Mouse (Mus musculus) forebrain, embryonic 16.5 days (tissue): ENCODE measurements at regions not wholly inside any gene's neighbourhood (a gene's known extent, or its start where the extent isn't known, plus 50 kb on each side); places are given as distances from the start of the nearest gene placed in this dataset.

Source experiments
- ATAC-seq: fragments of 200-750 bp; cut with Nextera tagmentation; 2 replicates; pipeline ENCODE4 v1.8.0; 2017; ENCODE audit warnings: mild to moderate bottlenecking, moderate library complexity
- H3K27ac ChIP-seq: fragments of 300-500 bp; sonication (generic); 2 replicates; pipeline ENCODE4 v1.5.1; 2014; ENCODE audit warnings: low read length, control low read depth
- H3K27me3 ChIP-seq: fragments of 300-500 bp; sonication (generic); replicated peaks from 2 replicates; pipeline ENCODE4 v1.6.1; 2014; ENCODE audit warnings: low read length; ENCODE audit not compliant: control insufficient read depth, insufficient read depth
- H3K36me3 ChIP-seq: fragments of 300-500 bp; sonication (generic); 2 replicates; pipeline ENCODE4 v1.6.1; 2014; ENCODE audit not compliant: control insufficient read depth, insufficient read depth
- H3K4me1 ChIP-seq: fragments of 300-500 bp; sonication (generic); replicated peaks from 2 replicates; pipeline ENCODE4 v1.6.1; 2014; ENCODE audit warnings: low read length; ENCODE audit not compliant: control insufficient read depth, insufficient read depth
- H3K4me2 ChIP-seq: fragments of 300-500 bp; sonication (generic); 2 replicates; pipeline ENCODE4 v1.6.1; 2014; ENCODE audit warnings: mild to moderate bottlenecking, low read length, control low read depth
- H3K4me3 ChIP-seq: fragments of 300-500 bp; sonication (generic); replicated peaks from 2 replicates; pipeline ENCODE4 v1.5.1; 2014; ENCODE audit warnings: mild to moderate bottlenecking, low read length, control low read depth
- H3K9ac ChIP-seq: fragments of 300-500 bp; sonication (generic); replicated peaks from 2 replicates; pipeline ENCODE4 v1.6.1; 2014; ENCODE audit warnings: low read depth, low read length, control low read depth
- H3K9me3 ChIP-seq: fragments of 300-500 bp; sonication (generic); 2 replicates; pipeline ENCODE4 v1.6.1; 2016; ENCODE audit warnings: low read length; ENCODE audit not compliant: control insufficient read depth
- WGBS: fragments of 180-500 bp; shearing (Covaris S2); extraction: QIAGEN DNeasy Blood & Tissue Kit; methylation state at CpG from one replicate; pipeline ENCODE4 v1.1.7; 2014; 5-methylcytosine and 5-hydroxymethylcytosine counted together

DNA sequence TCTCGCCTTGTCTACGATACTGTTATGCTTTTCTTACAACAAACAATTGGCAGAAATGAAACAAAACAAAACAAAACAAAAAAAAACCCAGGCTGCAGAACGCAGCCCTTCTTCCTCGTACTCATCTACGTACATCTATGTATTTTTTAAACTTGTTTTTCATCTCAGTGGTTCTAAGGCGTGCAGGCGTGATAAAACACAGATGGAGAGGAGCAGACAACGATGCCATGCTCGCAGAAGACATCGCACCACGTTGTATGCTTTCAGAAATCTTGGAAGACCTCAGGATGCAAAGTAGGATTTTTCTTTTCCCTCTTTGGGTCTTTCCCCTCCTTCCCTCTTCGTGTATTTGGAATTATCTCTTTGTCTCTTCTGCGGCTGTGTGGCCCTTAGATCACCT lies 142.5 kb upstream of the Zfp703 start:
- no peaks in the 10 kb centered on the region for H3K9me3 ChIP-seq
- H3K9ac ChIP-seq = no peak overlapping the region
- no peak overlapping the region for H3K4me2 ChIP-seq
- H3K27ac ChIP-seq = no peak overlapping the region
- ATAC-seq = peak; percentile 54; the same call in 1 of the 2 replicates
- 59% methylated on average over 13 of the region's 13 CpGs for WGBS
- H3K27me3 ChIP-seq = no peaks in the 10 kb centered on the region
- peaks cover 11% of the 10 kb centered on the region for H3K4me1 ChIP-seq
- H3K4me3 ChIP-seq = no peak overlapping the region
- no peaks in the 10 kb centered on the region for H3K36me3 ChIP-seq

DNA sequence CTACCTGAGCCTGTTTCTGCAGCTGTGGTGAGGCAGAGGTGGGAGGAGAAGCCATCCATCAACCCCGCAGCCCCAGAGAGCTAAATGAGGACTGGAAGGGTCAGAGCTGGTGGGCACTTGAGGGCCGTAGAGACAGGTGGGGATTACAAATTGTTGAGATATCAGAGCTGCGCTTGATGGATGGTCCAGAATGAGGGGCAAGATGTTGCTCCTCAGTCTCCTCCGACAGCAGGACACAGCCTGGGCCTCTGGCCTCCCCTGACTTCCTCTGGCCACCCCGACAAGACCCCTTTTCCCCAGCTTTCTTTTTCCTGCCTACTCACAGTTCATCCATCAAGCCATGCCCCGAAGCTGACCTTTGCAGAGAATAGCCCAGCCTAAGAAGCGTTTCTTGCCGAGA lies 142.0 kb upstream of the Zfp703 start:
- ATAC-seq = no peak
- no peak overlapping the region for H3K4me2 ChIP-seq
- 84% methylated on average over 8 of the region's 8 CpGs for WGBS
- no peak overlapping the region for H3K27ac ChIP-seq
- peaks cover 11% of the 10 kb centered on the region for H3K4me1 ChIP-seq
- H3K27me3 ChIP-seq = no peaks in the 10 kb centered on the region
- no peak overlapping the region for H3K9ac ChIP-seq
- no peak overlapping the region for H3K4me3 ChIP-seq
- no peaks in the 10 kb centered on the region for H3K9me3 ChIP-seq
- H3K36me3 ChIP-seq = no peaks in the 10 kb centered on the region

DNA sequence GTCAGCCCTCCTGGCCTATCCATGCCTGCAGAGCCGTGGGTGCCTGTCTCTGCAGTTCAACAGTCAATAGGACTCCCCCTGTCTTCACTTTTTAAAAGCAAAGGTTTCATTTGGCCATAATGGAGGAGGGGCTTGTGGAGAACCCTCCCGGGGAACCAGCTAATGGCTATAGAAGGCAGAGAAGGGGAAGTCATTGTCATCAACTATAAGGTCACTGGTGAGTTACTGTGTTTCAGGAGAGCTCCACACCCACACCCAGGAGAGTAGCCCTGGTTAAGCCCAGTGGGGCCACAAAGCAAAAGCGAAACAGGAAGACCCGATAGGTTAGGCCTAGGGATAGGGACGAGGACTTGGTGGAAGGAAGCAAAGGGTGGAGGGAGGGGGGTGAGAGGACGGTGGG lies 141.5 kb upstream of the Zfp703 start:
- H3K9me3 ChIP-seq = no peaks in the 10 kb centered on the region
- no peak overlapping the region for H3K4me3 ChIP-seq
- ATAC-seq = no peak
- no peak overlapping the region for H3K4me2 ChIP-seq
- peaks cover 11% of the 10 kb centered on the region for H3K4me1 ChIP-seq
- H3K9ac ChIP-seq = no peak overlapping the region
- H3K27ac ChIP-seq = no peak overlapping the region
- WGBS = 84% methylated on average over 6 of the region's 6 CpGs
- no peaks in the 10 kb centered on the region for H3K27me3 ChIP-seq
- no peaks in the 10 kb centered on the region for H3K36me3 ChIP-seq

DNA sequence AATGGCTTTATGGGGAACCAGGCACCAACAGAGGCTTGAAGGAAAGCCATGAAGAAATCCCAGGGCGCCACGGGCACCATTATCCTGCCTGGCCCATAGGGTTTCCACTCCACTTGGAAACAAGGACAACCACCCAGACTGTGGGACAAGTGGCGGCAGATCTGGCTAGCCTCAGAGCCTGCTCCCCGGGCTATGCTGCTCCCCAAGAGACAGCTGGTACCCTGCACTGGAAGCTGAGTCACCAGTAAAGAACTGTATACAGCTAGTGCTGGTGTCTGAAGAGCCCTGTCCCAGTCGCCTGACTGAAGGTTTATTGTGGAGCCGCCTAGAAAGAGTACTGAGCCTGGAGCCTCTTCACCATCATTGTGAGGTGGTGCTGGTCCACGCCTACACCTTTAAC lies 140.6 kb upstream of the Zfp703 start:
- H3K27ac ChIP-seq = no peak overlapping the region
- H3K36me3 ChIP-seq = no peaks in the 10 kb centered on the region
- H3K9me3 ChIP-seq = no peaks in the 10 kb centered on the region
- no peak for ATAC-seq
- H3K4me2 ChIP-seq = no peak overlapping the region
- H3K4me3 ChIP-seq = no peak overlapping the region
- H3K4me1 ChIP-seq = peaks cover 11% of the 10 kb centered on the region
- 89% methylated on average over 7 of the region's 7 CpGs for WGBS
- H3K27me3 ChIP-seq = no peaks in the 10 kb centered on the region
- H3K9ac ChIP-seq = no peak overlapping the region

DNA sequence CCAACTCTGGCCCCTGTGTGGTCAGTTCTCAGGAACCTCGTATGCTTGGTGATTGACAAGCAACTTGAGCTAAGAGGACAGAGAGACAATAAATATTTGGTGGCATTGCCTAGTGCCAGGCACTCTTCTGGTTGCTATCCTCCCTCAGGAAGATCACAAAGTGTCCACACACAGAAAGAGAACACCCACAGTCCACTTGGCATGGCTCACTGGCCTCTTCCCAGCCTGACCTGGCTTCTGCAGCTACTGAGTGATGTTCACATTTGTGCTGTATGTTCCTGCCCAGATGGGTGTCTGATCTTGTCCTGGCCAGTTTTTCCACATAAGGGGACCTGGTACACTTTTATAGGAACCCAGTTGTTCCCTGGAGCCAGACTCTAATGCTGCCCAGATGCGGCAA lies 136.8 kb upstream of the Zfp703 start:
- WGBS = 31% methylated on average over 2 of the region's 2 CpGs
- ATAC-seq = no peak

DNA sequence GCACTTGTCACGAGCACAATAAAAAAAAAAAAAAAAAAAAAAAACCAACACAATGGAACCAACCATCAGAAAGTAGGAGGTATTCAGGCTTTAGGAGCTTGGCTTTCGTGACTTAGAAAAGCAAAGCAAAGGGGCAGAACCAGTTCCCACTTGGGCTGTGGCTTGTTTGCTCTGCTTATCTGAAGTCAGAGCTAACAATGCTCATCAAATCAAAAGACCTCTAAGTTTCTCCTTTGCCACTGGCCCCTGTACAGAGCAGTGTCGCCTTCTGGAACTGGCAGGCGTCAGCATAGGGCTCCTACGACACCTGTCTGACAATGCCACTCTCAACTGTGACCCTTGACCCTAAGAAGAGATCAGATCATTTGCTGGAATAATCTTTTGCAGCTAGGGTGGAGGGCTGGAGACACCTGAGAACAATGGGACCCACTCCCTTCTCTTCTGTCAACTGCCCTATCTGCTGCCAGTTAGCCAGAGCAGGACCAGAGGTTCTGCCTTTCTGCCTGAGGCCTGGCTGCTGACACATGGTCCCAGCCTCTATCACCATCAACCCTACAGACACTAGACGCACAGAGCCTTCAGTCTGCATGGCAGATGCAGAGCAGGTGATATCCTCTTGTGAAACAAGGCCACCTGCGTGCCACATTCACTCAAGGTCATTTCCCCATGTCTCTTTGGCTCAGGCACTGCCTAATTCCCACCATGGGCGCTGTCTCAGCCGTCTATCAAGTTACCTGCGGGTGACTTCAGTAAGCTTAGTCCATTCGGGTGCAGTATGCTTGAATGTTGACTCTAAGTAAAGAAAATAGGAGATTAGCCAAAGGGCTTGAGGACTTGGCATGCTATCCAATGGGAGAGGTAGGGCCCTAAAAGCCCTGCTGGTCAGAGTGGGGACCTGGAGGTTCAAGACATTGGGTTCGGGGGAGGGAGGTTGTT lies 136.1 kb upstream of the Zfp703 start:
- no peaks in the 10 kb centered on the region for H3K27me3 ChIP-seq
- no peak overlapping the region for H3K9ac ChIP-seq
- no peaks in the 10 kb centered on the region for H3K9me3 ChIP-seq
- no peaks in the 10 kb centered on the region for H3K4me1 ChIP-seq
- no peaks in the 10 kb centered on the region for H3K36me3 ChIP-seq
- H3K4me3 ChIP-seq = no peak overlapping the region
- H3K4me2 ChIP-seq = no peak overlapping the region
- WGBS = 66% methylated on average over 12 of the region's 12 CpGs
- no peak overlapping the region for H3K27ac ChIP-seq
- peak; percentile 31 for ATAC-seq

More for the DNA sequence above, 136.8 kb upstream of the Zfp703 start:
- Histone ChIP-seq H3K36me3 (no peaks in the 10 kb centered on the region), H3K4me3 (no peak overlapping the region), H3K9ac (no peak overlapping the region), H3K4me2 (no peak overlapping the region), H3K4me1 (no peaks in the 10 kb centered on the region), H3K27me3 (no peaks in the 10 kb centered on the region), H3K9me3 (no peaks in the 10 kb centered on the region), H3K27ac (no peak overlapping the region)

DNA sequence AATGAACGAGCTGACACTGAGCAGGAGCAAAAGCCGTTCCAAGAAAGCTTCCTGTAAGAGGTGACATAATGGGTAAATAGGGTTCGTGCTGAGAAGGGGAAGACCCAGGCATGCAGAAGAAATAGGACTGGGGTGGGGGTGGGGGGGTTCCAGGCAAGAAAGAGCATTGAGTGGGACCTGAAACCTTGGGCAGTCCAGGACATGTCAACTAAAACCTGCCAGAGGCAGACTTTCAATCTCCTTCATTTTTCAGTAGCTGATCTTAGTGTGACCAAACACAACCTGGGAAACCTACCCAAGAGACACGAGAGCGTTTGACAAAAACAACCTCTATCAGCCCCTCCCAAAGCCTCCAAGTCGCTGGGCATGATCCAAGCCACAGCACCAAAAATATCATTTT lies 133.4 kb upstream of the Zfp703 start:
- ATAC-seq = no peak
- Histone ChIP-seq H3K4me1 (peaks cover 5% of the 10 kb centered on the region; the same call in 1 of the 2 replicates), H3K4me3 (no peak overlapping the region), H3K36me3 (no peaks in the 10 kb centered on the region), H3K4me2 (no peak overlapping the region), H3K9ac (no peak overlapping the region), H3K9me3 (no peaks in the 10 kb centered on the region), H3K27ac (no peak overlapping the region), H3K27me3 (no peaks in the 10 kb centered on the region)
- WGBS = 62% methylated on average over 6 of the region's 6 CpGs

DNA sequence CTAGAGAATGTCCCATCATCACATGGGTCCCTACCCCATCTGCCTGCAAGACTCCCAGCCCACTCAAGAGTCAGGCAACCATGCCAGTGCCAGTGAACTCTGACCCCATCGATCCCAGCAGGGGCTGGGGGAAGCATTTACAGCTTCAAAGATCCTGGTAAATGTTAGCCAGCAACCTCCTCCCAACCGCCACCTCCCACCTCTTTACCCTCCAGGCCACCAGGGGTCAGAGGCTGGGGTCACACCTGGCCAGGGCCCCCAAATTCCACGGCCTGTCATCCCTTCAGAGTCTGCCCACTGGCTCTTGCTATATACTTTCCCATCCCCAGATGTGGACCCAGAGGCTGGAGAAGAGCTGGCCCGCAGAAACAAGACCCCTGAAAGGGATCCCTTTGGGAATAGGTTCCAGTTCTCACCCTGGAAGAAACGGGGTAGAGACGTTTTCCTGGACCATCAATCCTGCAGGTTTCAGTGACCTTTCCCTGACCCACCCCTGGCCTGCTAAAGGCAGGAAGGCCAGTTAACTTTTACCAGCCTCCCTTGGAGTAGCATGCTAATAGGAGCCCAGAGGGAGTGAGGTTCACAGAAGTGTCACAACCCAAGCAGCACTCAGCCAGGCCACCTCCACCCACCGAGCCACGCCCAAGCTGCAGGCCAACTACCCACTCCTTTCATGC lies 132.9 kb upstream of the Zfp703 start:
- H3K9ac ChIP-seq = no peak overlapping the region
- 76% methylated on average over 8 of the region's 8 CpGs for WGBS
- H3K27ac ChIP-seq = no peak overlapping the region
- no peak overlapping the region for H3K4me2 ChIP-seq
- ATAC-seq = no peak
- H3K9me3 ChIP-seq = no peaks in the 10 kb centered on the region
- no peaks in the 10 kb centered on the region for H3K27me3 ChIP-seq
- H3K4me1 ChIP-seq = peaks cover 5% of the 10 kb centered on the region; the same call in 1 of the 2 replicates
- no peaks in the 10 kb centered on the region for H3K36me3 ChIP-seq
- no peak overlapping the region for H3K4me3 ChIP-seq

DNA sequence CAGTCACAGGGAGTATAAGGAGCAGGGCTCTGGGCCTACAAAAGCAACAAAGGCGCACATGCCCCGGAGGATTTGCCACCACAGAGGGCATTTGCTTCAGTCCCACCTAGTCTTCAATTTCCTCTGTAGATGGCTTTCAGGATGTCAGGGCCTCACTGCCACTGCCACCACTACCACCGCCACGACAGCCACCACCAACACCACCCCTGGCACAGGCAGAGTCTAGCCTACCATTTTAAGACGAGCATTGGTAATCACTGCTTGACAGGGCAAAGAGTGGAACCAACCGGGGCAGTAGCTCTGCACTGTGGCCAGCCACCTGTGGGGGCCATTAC lies 132.3 kb upstream of the Zfp703 start:
- Histone ChIP-seq H3K27ac (no peak overlapping the region), H3K4me3 (no peak overlapping the region), H3K9me3 (no peaks in the 10 kb centered on the region), H3K36me3 (no peaks in the 10 kb centered on the region), H3K27me3 (no peaks in the 10 kb centered on the region), H3K4me2 (no peak overlapping the region), H3K4me1 (peaks cover 5% of the 10 kb centered on the region; the same call in 1 of the 2 replicates), H3K9ac (no peak overlapping the region)
- ATAC-seq = no peak
- 96% methylated on average over 6 of the region's 6 CpGs for WGBS
